Mouse (Mus musculus) heart, embryonic 12.5 days (tissue): ENCODE data around the gene Setd2. TPM values are rescaled to one million over a fixed set of nuclear protein-coding genes. Genes with fewer than 3 reads are reported as not detected.

Source experiments
- ATAC-seq: fragments of 200-750 bp; cut with Nextera tagmentation; 2 replicates; pipeline ENCODE4 v1.8.0; 2017; ENCODE audit warnings: moderate TSS enrichment, moderate library complexity; ENCODE audit not compliant: insufficient number of reproducible peaks, low FRiP score
- H3K27ac ChIP-seq: fragments of 300-500 bp; sonication (generic); 2 replicates; pipeline ENCODE4 v1.5.1; 2016; ENCODE audit warnings: mild to moderate bottlenecking, moderate library complexity; ENCODE audit not compliant: poor library complexity, severe bottlenecking
- H3K27me3 ChIP-seq: fragments of 300-500 bp; sonication (generic); replicated peaks from 2 replicates; pipeline ENCODE4 v1.6.1; 2016; ENCODE audit warnings: mild to moderate bottlenecking, moderate library complexity
- H3K36me3 ChIP-seq: fragments of 300-500 bp; sonication (generic); 2 replicates; pipeline ENCODE4 v1.6.1; 2016; ENCODE audit warnings: mild to moderate bottlenecking, moderate library complexity
- H3K4me1 ChIP-seq: fragments of 300-500 bp; sonication (generic); replicated peaks from 2 replicates; pipeline ENCODE4 v1.6.1; 2016; ENCODE audit warnings: mild to moderate bottlenecking
- H3K4me2 ChIP-seq: fragments of 300-500 bp; sonication (generic); 2 replicates; pipeline ENCODE4 v1.6.1; 2016; ENCODE audit warnings: mild to moderate bottlenecking, moderate library complexity
- H3K4me3 ChIP-seq: fragments of 300-500 bp; sonication (generic); 2 replicates; pipeline ENCODE4 v1.5.1; 2016; ENCODE audit warnings: mild to moderate bottlenecking
- H3K9ac ChIP-seq: fragments of 300-500 bp; sonication (generic); 2 replicates; pipeline ENCODE4 v1.6.1; 2016; ENCODE audit warnings: mild to moderate bottlenecking, moderate library complexity
- H3K9me3 ChIP-seq: fragments of 300-500 bp; sonication (generic); replicated peaks from 2 replicates; pipeline ENCODE4 v1.6.1; 2016; ENCODE audit warnings: mild to moderate bottlenecking, moderate library complexity
- WGBS: fragments of 180-500 bp; shearing (Covaris S2); methylation state at CpG from one replicate; pipeline ENCODE4 v1.1.7; 2016; 5-methylcytosine and 5-hydroxymethylcytosine counted together
- polyA plus RNA-seq: library from polyadenylated mRNA; unstranded; fragments of >200 nt; fragmentation: Nextera tagmentation; extraction: Ambion mirVana; gene quantifications from 2 replicates; pipeline ENCODE4 v1.2.1, GENCODE M21; 2016

Gene Setd2
- polyA plus RNA-seq, 1 experiment from 2014 or later = 28.5 TPM

DNA sequence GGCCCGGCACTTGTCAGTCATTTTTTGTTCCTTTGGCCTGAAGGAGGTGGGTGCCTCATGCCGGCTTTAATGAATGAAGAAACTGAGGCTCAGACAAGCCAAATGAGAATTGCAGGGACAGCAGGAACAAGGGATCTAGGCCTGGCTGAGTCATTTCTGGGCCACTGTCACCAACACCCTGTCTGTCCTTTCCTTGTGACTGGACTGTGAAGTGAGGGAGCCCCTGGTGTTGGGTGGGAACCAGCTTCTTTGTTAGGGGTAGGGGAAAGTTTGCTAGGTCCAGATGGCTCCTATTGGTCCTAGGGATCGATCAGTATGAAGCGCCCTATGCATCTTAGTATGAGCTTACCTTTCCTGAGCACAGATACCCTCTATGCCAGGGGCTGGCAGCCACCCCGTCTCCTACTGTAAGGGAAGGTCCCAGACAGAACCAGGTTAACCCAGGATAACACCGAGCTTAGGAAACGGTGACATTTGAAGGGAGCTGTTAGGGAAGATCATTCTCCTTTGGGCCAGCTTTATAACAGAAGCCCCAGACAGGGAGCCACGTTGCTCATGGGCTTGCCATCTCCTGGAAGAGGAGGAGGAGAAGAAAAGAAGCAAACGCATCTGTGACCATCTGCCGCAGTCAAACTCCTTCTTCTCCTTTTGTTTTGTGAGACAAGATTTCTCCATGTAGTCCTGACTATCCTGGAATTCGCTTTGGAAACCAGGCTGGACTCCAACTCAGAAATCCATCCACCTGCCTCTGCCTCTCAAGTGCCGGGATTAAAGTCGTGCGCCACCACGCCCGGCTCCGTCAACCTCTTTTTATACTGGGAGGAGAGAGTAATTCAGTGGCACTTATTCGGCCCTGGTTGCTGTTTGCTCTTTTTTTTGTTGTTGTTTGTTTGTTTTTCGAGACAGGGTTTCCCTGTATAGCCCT is 122.6 kb downstream of the Setd2 start:
- Histone ChIP-seq H3K4me2 (peak overlapping the region; percentile 93), H3K27me3 (0 out of 2 replicates have a peak, but pooled peaks cover 15% of the 10 kb centered on the region), H3K27ac (peak overlapping the region; percentile 61; the same call in 1 of the 2 replicates), H3K4me1 (peaks cover 46% of the 10 kb centered on the region), H3K4me3 (peak overlapping the region; percentile 63), H3K9ac (peak overlapping the region; percentile 64; the same call in 1 of the 2 replicates), H3K9me3 (no peaks in the 10 kb centered on the region), H3K36me3 (peaks cover 7% of the 10 kb centered on the region; the same call in 1 of the 2 replicates)
- 81% methylated on average over 19 of the region's 19 CpGs for WGBS
- no peak for ATAC-seq

DNA sequence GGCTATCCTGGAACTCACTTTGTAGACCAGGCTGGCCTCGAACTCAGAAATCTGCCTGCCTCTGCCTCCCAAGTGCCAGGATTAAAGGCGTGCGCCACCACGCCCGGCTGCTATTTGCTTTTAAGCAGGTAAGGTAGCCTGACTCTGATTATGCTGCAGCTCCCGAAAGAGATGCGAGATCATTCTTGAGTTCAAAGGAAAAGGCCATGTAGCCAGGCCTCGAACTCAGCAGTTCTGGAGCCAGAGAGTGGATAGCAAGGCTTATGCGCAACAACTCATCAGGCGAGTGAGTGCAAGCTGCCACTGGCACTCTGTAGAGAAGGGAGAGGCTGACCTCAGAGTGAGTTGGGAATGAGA is 123.2 kb downstream of the Setd2 start:
- Histone ChIP-seq H3K4me2 (peak overlapping the region; percentile 71), H3K4me1 (peaks cover 46% of the 10 kb centered on the region), H3K36me3 (peaks cover 7% of the 10 kb centered on the region; the same call in 1 of the 2 replicates), H3K9ac (peak overlapping the region; percentile 90; the same call in 1 of the 2 replicates), H3K27ac (peak overlapping the region; percentile 58), H3K27me3 (0 out of 2 replicates have a peak, but pooled peaks cover 15% of the 10 kb centered on the region), H3K9me3 (no peaks in the 10 kb centered on the region), H3K4me3 (peak overlapping the region; percentile 84)
- 82% methylated on average over 10 of the region's 10 CpGs for WGBS
- no peak for ATAC-seq

DNA sequence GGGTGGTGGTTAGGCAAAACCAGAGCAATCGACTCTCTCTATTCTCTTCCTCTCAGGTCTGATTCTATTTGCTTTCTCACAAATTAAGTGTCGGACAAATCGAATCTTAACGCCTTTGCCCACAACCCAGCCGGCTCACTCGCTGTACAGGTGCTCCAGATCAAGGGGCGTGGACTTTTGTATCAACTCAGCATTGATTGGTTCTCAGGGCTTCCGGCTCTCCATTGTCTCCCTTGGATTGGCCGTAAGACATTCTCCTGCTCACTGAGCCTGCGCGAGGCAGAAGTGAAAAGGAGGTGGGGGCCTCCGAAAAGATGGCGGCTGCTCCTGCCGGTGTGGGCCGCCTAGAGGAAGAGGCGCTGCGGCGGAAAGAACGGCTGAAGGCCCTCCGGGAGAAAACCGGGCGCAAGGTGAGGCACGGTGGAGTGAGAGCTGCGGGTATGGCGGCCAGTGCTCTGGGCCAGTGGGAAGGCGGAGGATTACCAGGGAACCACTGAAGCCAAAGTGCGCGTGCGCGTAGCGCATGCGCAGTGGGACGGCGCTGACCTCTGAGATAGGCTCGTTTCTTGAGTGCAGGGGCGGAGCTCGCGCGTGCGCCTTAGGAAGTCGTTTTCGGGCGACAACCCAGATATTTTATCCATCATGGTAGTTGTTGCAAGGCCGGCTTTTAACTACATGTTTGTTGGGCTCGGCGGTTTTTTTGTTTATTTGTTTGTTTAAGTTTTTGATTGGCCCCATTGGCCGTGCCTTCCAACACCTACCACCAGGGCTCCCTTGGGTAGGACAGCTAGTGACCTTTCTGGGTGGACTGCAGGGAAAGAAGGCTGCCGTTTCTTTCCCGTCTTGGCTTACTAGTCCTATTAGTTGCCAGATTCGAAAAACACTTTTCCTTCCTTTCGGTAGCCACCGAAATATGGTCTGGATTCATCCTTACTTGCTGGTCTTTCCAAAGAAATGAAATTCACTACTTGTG is 124.1 kb downstream of the Setd2 start, which contains the start of gene Ccdc12:
Gene Ccdc12, plus strand, starts transcription at position 255 of the 973 bp plus-strand sequence.
- peak; percentile 90 for ATAC-seq

DNA sequence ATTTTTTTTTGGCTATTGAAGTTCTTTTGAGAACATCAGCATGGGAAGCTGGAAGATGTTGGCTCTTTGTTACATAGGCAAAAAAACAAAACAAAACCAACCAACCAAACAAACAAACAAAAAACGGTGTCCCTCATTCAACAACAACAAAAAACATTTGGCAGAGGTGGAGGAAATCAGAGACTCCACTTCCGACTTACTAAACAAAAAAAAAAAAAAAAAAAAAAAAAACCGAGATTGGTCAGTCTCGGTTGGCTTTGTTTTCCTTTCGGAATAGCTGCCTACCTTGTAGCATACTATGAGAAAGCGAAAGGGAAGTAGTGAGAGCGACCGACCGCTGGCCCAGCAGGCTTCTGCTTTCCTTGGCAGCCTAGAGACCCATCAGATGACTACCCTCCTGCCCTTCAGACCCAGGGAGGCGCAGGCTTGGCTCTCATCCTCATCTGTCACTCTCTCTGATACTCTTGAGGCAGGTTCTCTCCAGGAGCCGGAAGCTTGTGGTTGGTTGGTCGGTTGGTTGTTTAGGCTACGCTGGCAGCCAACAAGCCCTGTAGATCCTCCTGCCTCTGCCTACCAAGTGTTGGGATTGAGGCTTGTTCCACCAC is 125.2 kb downstream of the Setd2 start:
- no peak for ATAC-seq
- 61% methylated on average over 13 of the region's 13 CpGs for WGBS
- peaks cover 40% of the 10 kb centered on the region for H3K4me1 ChIP-seq
- H3K4me3 ChIP-seq = peak overlapping the region; percentile 84
- peak overlapping the region; percentile 71 for H3K4me2 ChIP-seq
- peak overlapping the region; percentile 91; the same call in 1 of the 2 replicates for H3K27ac ChIP-seq
- H3K36me3 ChIP-seq = peaks cover 7% of the 10 kb centered on the region; the same call in 1 of the 2 replicates
- H3K9me3 ChIP-seq = no peaks in the 10 kb centered on the region
- 0 out of 2 replicates have a peak, but pooled peaks cover 2% of the 10 kb centered on the region for H3K27me3 ChIP-seq
- H3K9ac ChIP-seq = no peak overlapping the region

More for the DNA sequence above, 124.1 kb downstream of the Setd2 start, which contains the start of gene Ccdc12:
- Histone ChIP-seq H3K4me3 (peak within 1 kb of the TSS; percentile 84), H3K4me1 (peaks cover 50% of the 10 kb centered on the region), H3K27ac (peak within 1 kb of the TSS; percentile 91), H3K27me3 (0 out of 2 replicates have a peak, but pooled peaks cover 12% of the 10 kb centered on the region), H3K9me3 (no peaks in the 10 kb centered on the region), H3K4me2 (peak within 1 kb of the TSS; percentile 71), H3K36me3 (peaks cover 7% of the 10 kb centered on the region; the same call in 1 of the 2 replicates), H3K9ac (peak within 1 kb of the TSS; percentile 90)
- under 1% methylated on average over 52 of the region's 52 CpGs for WGBS

DNA sequence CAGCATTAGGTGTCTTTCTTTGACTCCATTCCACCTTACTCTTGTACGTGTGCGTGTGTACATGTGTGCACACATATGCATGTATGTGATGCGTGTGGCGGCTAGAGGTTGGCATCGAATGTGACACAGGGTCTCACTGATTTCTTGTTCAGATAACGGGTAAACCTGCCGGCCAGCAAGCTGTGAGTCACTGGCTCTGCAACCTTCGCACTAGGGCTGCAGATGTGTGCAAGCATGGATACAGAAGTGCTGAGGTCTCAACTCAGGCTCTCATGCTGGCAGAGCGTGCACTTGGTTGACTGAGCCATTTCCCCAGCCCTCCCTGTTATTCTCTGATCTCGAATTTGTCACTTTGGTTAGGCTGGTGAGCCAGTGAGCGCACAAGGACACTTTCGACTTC is 127.1 kb downstream of the Setd2 start:
- Histone ChIP-seq H3K9me3 (no peaks in the 10 kb centered on the region), H3K9ac (no peak overlapping the region), H3K36me3 (peaks cover 7% of the 10 kb centered on the region; the same call in 1 of the 2 replicates), H3K4me2 (no peak overlapping the region), H3K27ac (no peak overlapping the region), H3K4me1 (peaks cover 28% of the 10 kb centered on the region), H3K27me3 (no peaks in the 10 kb centered on the region), H3K4me3 (no peak overlapping the region)
- WGBS = 84% methylated on average over 12 of the region's 12 CpGs
- ATAC-seq = no peak

DNA sequence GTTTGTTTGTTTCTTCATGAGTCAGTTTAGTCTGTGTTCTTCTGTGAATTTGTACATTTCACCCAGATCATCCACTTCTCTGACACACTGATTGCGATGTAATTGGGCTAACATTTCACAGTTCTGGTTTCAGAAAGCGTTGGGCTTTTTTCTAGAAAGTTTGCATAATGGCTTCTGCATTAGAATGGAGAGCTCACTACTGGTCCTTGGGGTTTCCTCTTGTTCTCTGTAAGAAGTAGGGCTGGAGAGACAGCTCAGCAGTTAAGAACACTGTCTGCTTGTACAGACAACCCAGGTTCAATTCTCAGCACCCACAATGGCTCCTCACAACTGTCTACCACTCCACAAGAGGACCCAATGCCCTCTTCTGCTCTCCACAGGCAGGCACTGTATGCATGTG is 127.8 kb downstream of the Setd2 start:
- H3K9me3 ChIP-seq = no peaks in the 10 kb centered on the region
- H3K4me3 ChIP-seq = no peak overlapping the region
- ATAC-seq = no peak
- H3K27ac ChIP-seq = no peak overlapping the region
- H3K4me2 ChIP-seq = no peak overlapping the region
- H3K9ac ChIP-seq = no peak overlapping the region
- H3K4me1 ChIP-seq = peaks cover 26% of the 10 kb centered on the region
- no peaks in the 10 kb centered on the region for H3K27me3 ChIP-seq
- 83% methylated on average over 2 of the region's 2 CpGs for WGBS
- H3K36me3 ChIP-seq = peaks cover 7% of the 10 kb centered on the region; the same call in 1 of the 2 replicates

DNA sequence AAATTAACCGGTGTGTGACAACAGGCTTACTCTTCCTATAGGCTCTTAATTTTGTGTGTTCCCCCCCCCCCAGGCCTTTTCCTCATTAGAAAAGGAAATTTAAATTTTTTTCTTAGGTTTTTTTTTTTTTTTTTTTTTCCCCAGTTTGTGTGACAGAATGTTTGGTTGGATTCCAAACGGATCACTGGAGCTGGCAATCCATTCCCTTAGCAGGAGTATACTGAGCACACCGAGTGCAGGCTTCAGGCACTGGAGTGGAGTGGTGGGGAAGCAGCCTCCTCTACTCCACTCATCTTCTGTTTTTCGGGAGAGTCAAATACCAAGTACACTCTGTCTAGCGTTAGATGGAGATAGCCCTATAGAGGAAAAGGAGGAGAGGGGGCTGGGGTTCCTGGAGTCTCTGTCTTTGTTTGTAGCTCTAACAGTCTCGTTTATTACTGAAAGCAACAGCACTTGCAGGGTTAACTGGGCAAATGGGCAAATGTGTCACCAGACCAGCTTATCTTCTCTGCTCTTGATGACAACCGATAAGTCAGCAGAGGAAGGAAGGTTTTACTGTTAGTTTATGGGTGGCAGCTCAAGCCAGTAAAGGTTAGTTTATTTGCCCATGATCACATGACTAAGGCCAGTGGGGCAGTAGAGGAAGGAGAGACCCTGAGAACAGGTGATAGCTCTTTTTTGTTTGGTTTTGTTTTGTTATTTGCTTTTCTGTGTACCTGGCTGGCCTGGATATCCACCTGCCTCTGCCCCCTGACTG is 128.6 kb downstream of the Setd2 start:
- no peaks in the 10 kb centered on the region for H3K27me3 ChIP-seq
- H3K27ac ChIP-seq = no peak overlapping the region
- 53% methylated on average over 7 of the region's 7 CpGs for WGBS
- no peak for ATAC-seq
- H3K4me2 ChIP-seq = no peak overlapping the region
- peaks cover 23% of the 10 kb centered on the region for H3K4me1 ChIP-seq
- H3K9me3 ChIP-seq = no peaks in the 10 kb centered on the region
- no peak overlapping the region for H3K9ac ChIP-seq
- peaks cover 7% of the 10 kb centered on the region; the same call in 1 of the 2 replicates for H3K36me3 ChIP-seq
- H3K4me3 ChIP-seq = no peak overlapping the region

DNA sequence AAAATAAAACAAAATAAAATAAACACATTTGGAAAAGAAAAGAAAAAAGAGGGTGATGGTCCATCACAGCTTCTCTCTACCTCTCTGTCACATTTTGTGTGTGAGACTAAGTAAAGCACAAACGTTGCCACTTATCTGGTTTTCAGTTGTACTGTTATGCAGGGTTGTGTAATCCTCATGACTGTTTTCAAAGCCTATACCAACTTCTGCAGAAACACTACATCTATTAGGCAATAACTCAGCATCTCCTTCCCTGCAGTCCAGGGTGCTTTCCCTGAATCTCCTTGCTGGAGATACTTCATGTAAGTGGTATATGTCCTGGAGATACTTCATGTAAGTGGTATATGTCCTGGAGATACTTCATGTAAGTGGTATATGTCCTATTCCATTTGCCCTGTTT is 130.4 kb downstream of the Setd2 start:
- H3K27ac ChIP-seq = no peak overlapping the region
- WGBS = 81% methylated on average over 1 of the region's 1 CpGs
- peaks cover 7% of the 10 kb centered on the region; the same call in 1 of the 2 replicates for H3K36me3 ChIP-seq
- no peak for ATAC-seq
- H3K27me3 ChIP-seq = no peaks in the 10 kb centered on the region
- no peak overlapping the region for H3K4me3 ChIP-seq
- H3K4me1 ChIP-seq = peaks cover 38% of the 10 kb centered on the region
- no peak overlapping the region for H3K9ac ChIP-seq
- H3K9me3 ChIP-seq = no peaks in the 10 kb centered on the region
- no peak overlapping the region for H3K4me2 ChIP-seq

DNA sequence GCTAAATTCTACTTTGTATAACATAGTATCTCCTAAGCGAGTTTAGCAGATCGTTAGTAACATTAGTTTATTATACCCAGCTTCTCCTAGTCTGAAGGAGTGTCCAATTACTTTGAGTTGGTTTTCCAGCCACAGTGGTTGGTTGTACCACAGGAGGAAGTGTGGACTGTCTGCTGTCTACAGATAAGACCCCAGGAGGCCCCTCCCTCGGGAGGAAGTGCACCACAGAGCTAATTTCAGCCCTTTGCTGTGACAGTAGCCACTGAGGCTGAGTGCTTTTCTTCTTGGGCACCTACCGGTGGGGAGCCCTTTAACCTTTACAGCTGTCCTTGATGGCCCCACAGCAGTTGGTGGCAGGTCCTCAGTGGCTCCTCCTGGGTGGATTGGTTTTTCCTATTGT is 133.5 kb downstream of the Setd2 start:
- WGBS = 10% methylated on average over 4 of the region's 4 CpGs

More for the DNA sequence above, 133.5 kb downstream of the Setd2 start:
- Histone ChIP-seq H3K27ac (peak overlapping the region; percentile 88), H3K9me3 (no peaks in the 10 kb centered on the region), H3K4me2 (peak overlapping the region; percentile 59), H3K27me3 (no peaks in the 10 kb centered on the region), H3K4me1 (peaks cover 65% of the 10 kb centered on the region), H3K36me3 (no peaks in the 10 kb centered on the region), H3K9ac (peak overlapping the region; percentile 56; the same call in 1 of the 2 replicates), H3K4me3 (no peak overlapping the region; the same call in 1 of the 2 replicates)
- peak; percentile 91 for ATAC-seq
